Mouse (Mus musculus) CH12.LX (cell line): ENCODE measurements around the gene Hipk2. TPM values are rescaled to one million over a fixed set of nuclear protein-coding genes. Genes with fewer than 3 reads are reported as not detected.

Experiments
- DNase-seq: peaks from one replicate; pipeline ENCODE4 v3.0.0-alpha.2; 2013; ENCODE audit errors: extremely low read depth
- H3K27ac ChIP-seq: 2 replicates; pipeline ENCODE4 v1.5.1; 2012; ENCODE audit warnings: low read depth, mild to moderate bottlenecking, control low read depth, moderate library complexity; ENCODE audit not compliant: insufficient read depth
- H3K27me3 ChIP-seq: replicated peaks from 2 replicates; pipeline ENCODE3; 2012; ENCODE audit warnings: inconsistent platforms
- H3K36me3 ChIP-seq, 2 experiments: replicated peaks in 1 of 2; 2 replicates each; pipeline versions ENCODE3 to v1.6.1; 2012; ENCODE audit warnings: inconsistent platforms in 1 of 2, low read length in 1 of 2, mild to moderate bottlenecking in 1 of 2, mixed read lengths in 1 of 2, moderate library complexity in 1 of 2; ENCODE audit not compliant: control insufficient read depth in 1 of 2, insufficient read depth in 1 of 2
- H3K4me1 ChIP-seq, 2 experiments: 2 replicates each; pipeline ENCODE4 v1.6.1; 2012; ENCODE audit warnings: inconsistent platforms in 1 of 2, moderate library complexity in 1 of 2; ENCODE audit not compliant: insufficient read depth in 2 of 2, control insufficient read depth in 1 of 2
- H3K4me2 ChIP-seq: 2 replicates; pipeline ENCODE4 v1.6.1; 2012; ENCODE audit warnings: low read depth, mild to moderate bottlenecking, control low read depth; ENCODE audit not compliant: poor library complexity, insufficient read depth, severe bottlenecking
- H3K4me3 ChIP-seq, 3 experiments: fragments of 150-350 bp in 1 of 3; sonication (generic) in 1 of 3; replicated peaks in 1 of 3; 2 replicates each; pipeline versions ENCODE3 to v1.5.1; 2011 to 2012; ENCODE audit warnings: low read depth in 2 of 3, low read length in 2 of 3, mild to moderate bottlenecking in 2 of 3, moderate library complexity in 2 of 3, control low read depth in 1 of 3, improper control_type of control experiment in 1 of 3, inconsistent platforms in 1 of 3, mixed read lengths in 1 of 3; ENCODE audit not compliant: poor library complexity in 1 of 3
- H3K79me2 ChIP-seq: replicated peaks from 2 replicates; pipeline ENCODE4 v1.6.1; 2012; ENCODE audit warnings: mild to moderate bottlenecking, moderate library complexity; ENCODE audit not compliant: control insufficient read depth, poor library complexity, insufficient read depth, severe bottlenecking; ENCODE audit errors: extremely low read depth
- H3K9ac ChIP-seq: 2 replicates; pipeline ENCODE4 v1.6.1; 2012; ENCODE audit warnings: low read depth, mild to moderate bottlenecking, control low read depth, moderate library complexity; ENCODE audit not compliant: insufficient read depth
- H3K9me3 ChIP-seq: replicated peaks from 2 replicates; pipeline ENCODE3; 2012; ENCODE audit warnings: low read length, inconsistent platforms, mixed read lengths
- BHLHE40 ChIP-seq: IDR thresholded peaks from 2 replicates; pipeline ENCODE4 v1.6.1; 2011; ENCODE audit warnings: mild to moderate bottlenecking, low read depth, low read length, improper control_type of control experiment
- CHD1 ChIP-seq: IDR thresholded peaks from 2 replicates; pipeline ENCODE4 v1.6.1; 2012; ENCODE audit warnings: low read depth, low read length, improper control_type of control experiment, inconsistent platforms
- CHD2 ChIP-seq: IDR thresholded peaks from 2 replicates; pipeline ENCODE4 v1.6.1; 2011; ENCODE audit warnings: low read length, improper control_type of control experiment
- CTCF ChIP-seq, 2 experiments: IDR thresholded peaks in 1 of 2; conservative IDR thresholded peaks in 1 of 2; 2 replicates each; pipeline ENCODE4 v1.5.1; 2011 to 2012; ENCODE audit warnings: low read depth in 2 of 2, low read length in 2 of 2, improper control_type of control experiment in 1 of 2, inconsistent platforms in 1 of 2, mild to moderate bottlenecking in 1 of 2, moderate library complexity in 1 of 2
- E2F4 ChIP-seq: IDR thresholded peaks from 2 replicates; pipeline ENCODE4 v1.6.1; 2011; ENCODE audit warnings: low read depth, low read length, improper control_type of control experiment; ENCODE audit not compliant: insufficient replicate concordance
- ELF1 ChIP-seq: IDR thresholded peaks from 2 replicates; pipeline ENCODE4 v1.6.1; 2014; ENCODE audit warnings: low read depth, mild to moderate bottlenecking, inconsistent platforms, low read length, improper control_type of control experiment
- ETS1 ChIP-seq: conservative IDR thresholded peaks from 2 replicates; pipeline ENCODE4 v1.6.1; 2012; ENCODE audit warnings: low read depth, mild to moderate bottlenecking, inconsistent platforms, low read length, improper control_type of control experiment, moderate library complexity
- GABPA ChIP-seq: IDR thresholded peaks from 2 replicates; pipeline ENCODE4 v1.6.1; 2012; ENCODE audit warnings: low read depth, low read length, improper control_type of control experiment, inconsistent platforms; ENCODE audit not compliant: insufficient replicate concordance
- HCFC1 ChIP-seq: IDR thresholded peaks from 2 replicates; pipeline ENCODE4 v1.6.1; 2012; ENCODE audit warnings: low read depth, mild to moderate bottlenecking, inconsistent platforms, low read length, improper control_type of control experiment
- JUN ChIP-seq: IDR thresholded peaks from 2 replicates; pipeline ENCODE4 v1.6.1; 2011; ENCODE audit warnings: low read depth, mild to moderate bottlenecking, low read length, improper control_type of control experiment, moderate library complexity; ENCODE audit not compliant: insufficient read depth
- JUND ChIP-seq: conservative IDR thresholded peaks from 2 replicates; pipeline ENCODE4 v1.6.1; 2011; ENCODE audit warnings: low read depth, low read length, improper control_type of control experiment
- MAFK ChIP-seq: IDR thresholded peaks from 2 replicates; pipeline ENCODE4 v1.6.1; 2011; ENCODE audit warnings: low read length, improper control_type of control experiment; ENCODE audit not compliant: insufficient replicate concordance
- MAX ChIP-seq: IDR thresholded peaks from 2 replicates; pipeline ENCODE4 v1.6.1; 2011; ENCODE audit warnings: low read length, improper control_type of control experiment
- MAZ ChIP-seq: IDR thresholded peaks from 2 replicates; pipeline ENCODE4 v1.6.1; 2012; ENCODE audit warnings: low read depth, mild to moderate bottlenecking, inconsistent platforms, low read length, improper control_type of control experiment, moderate library complexity
- MXI1 ChIP-seq: IDR thresholded peaks from 2 replicates; pipeline ENCODE4 v1.6.1; 2011; ENCODE audit warnings: mild to moderate bottlenecking, low read depth, low read length, improper control_type of control experiment
- NRF1 ChIP-seq: IDR thresholded peaks from 2 replicates; pipeline ENCODE4 v1.6.1; 2014; ENCODE audit warnings: low read depth, mild to moderate bottlenecking, inconsistent platforms, low read length, improper control_type of control experiment, moderate library complexity
- PAX5 ChIP-seq: IDR thresholded peaks from 2 replicates; pipeline ENCODE4 v1.6.1; 2012; ENCODE audit warnings: low read length, inconsistent platforms, mixed read lengths
- POLR2AphosphoS2 ChIP-seq: IDR thresholded peaks from 2 replicates; pipeline ENCODE4 v1.6.1; 2011; ENCODE audit warnings: low read depth, low read length, improper control_type of control experiment
- RAD21 ChIP-seq: IDR thresholded peaks from 2 replicates; pipeline ENCODE4 v1.6.1; 2011; ENCODE audit warnings: low read depth, mild to moderate bottlenecking, low read length, improper control_type of control experiment, moderate library complexity
- SIN3A ChIP-seq: IDR thresholded peaks from 2 replicates; pipeline ENCODE4 v1.6.1; 2012; ENCODE audit warnings: low read length, improper control_type of control experiment, inconsistent platforms
- SMC3 ChIP-seq: IDR thresholded peaks from 2 replicates; pipeline ENCODE4 v1.6.1; 2011; ENCODE audit warnings: low read depth, low read length, improper control_type of control experiment
- TCF12 ChIP-seq: IDR thresholded peaks from 2 replicates; pipeline ENCODE4 v1.6.1; 2014; ENCODE audit warnings: low read depth, mild to moderate bottlenecking, inconsistent platforms, low read length, improper control_type of control experiment
- USF2 ChIP-seq: conservative IDR thresholded peaks from 2 replicates; pipeline ENCODE4 v1.6.1; 2011; ENCODE audit warnings: low read depth, low read length, improper control_type of control experiment
- ZC3H11A ChIP-seq: IDR thresholded peaks from 2 replicates; pipeline ENCODE4 v1.6.1; 2012; ENCODE audit warnings: low read depth, mild to moderate bottlenecking, inconsistent platforms, low read length, improper control_type of control experiment
- ZMIZ1 ChIP-seq: IDR thresholded peaks from 2 replicates; pipeline ENCODE4 v1.6.1; 2012; ENCODE audit warnings: low read depth, mild to moderate bottlenecking, inconsistent platforms, low read length, improper control_type of control experiment
- ZNF384 ChIP-seq: IDR thresholded peaks from 2 replicates; pipeline ENCODE4 v1.6.1; 2012; ENCODE audit warnings: low read depth, low read length, improper control_type of control experiment, inconsistent platforms
- dilution Hi-C: fragments of 300-500 bp; cut with MboI; formaldehyde crosslinking; loops from 2 replicates; pipeline ENCODE4 v1.14.3; 2020; ENCODE audit warnings: low sequenced_read_pairs; ENCODE audit not compliant: extremely low pct_unique_long_range_greater_than_20kb, extremely low pct_ligation_motif_present
- in situ Hi-C: fragments of 300-500 bp; cut with MboI; formaldehyde crosslinking; loops from 3 replicates; pipeline ENCODE4 v1.14.3; 2019; ENCODE audit warnings: low sequenced_read_pairs, low pct_ligation_motif_present, low pct_unique_long_range_greater_than_20kb, mixed read lengths
- polyA plus RNA-seq: library from polyadenylated mRNA; unstranded; fragments of >175 nt; gene quantifications from 2 replicates; pipeline ENCODE4 v1.2.1, GENCODE M21; 2012; ENCODE audit warnings: low read depth; ENCODE audit not compliant: insufficient read length
- total RNA-seq, 2 experiments: library from RNA; depleted of rRNA; stranded (reverse); fragments of 300-350 nt in 1 of 2; fragments of >200 nt in 1 of 2; gene quantifications; 2 replicates each; pipeline ENCODE4 v1.2.3; 2012 to 2014

The Hipk2 gene
- total and polyA plus RNA-seq, 3 experiments = 1.6 to 5.3 (median 2.6) TPM

- H3K27ac ChIP-seq = no peak overlapping the region
- in situ Hi-C loops = no loop called here
- dilution Hi-C loops = no loop called here
- no peak for DNase-seq
- no peak overlapping the region for H3K4me3 ChIP-seq
- no peaks in the 10 kb centered on the region; the same call in 1 of the 2 replicates for H3K79me2 ChIP-seq
- no peak overlapping the region for H3K9ac ChIP-seq
- H3K27me3 ChIP-seq = no peaks in the 10 kb centered on the region
- no peak overlapping the region for H3K4me2 ChIP-seq
- H3K4me1 ChIP-seq = peaks cover 3% of the 10 kb centered on the region in 2 experiments; a peak in 3 of 4 replicates
- no peaks in the 10 kb centered on the region for H3K36me3 ChIP-seq
- no peak for TF ChIP-seq SMC3
- no peak for TF ChIP-seq ETS1
- no peak for TF ChIP-seq TCF12
- TF ChIP-seq ZMIZ1 = no peak
- no peak for TF ChIP-seq E2F4
- no peak for TF ChIP-seq PAX5
- TF ChIP-seq HCFC1 = no peak
- no peak for TF ChIP-seq CTCF (conservative IDR thresholded peaks at IDR 0.05 in 1 of 2, IDR thresholded peaks at IDR 0.05 in 1 of 2; ENCODE audit: low read depth in 2 of 2, low read length in 2 of 2)
- TF ChIP-seq RAD21 = no peak
- TF ChIP-seq ZC3H11A = no peak
- TF ChIP-seq, all 38 proteins: peak for 0
- H3K9me3 ChIP-seq = no peaks in the 10 kb centered on the region
Observed at GRCm38 (mm10) chr6:38860301-38860700, 15.7 kb downstream of the Hipk2 start.

GRCm38 (mm10) chr6:38859819-38860218, 16.1 kb downstream of the Hipk2 start:
- no peak for DNase-seq
- H3K4me2 ChIP-seq = no peak overlapping the region
- in situ Hi-C loops = no loop called here
- no peak overlapping the region for H3K4me3 ChIP-seq
- H3K4me1 ChIP-seq = peaks cover 0 to 3% of the 10 kb centered on the region in 2 experiments; a peak in 2 of 4 replicates
- H3K27me3 ChIP-seq = no peaks in the 10 kb centered on the region
- H3K27ac ChIP-seq = no peak overlapping the region
- H3K36me3 ChIP-seq = no peaks in the 10 kb centered on the region
- H3K9ac ChIP-seq = no peak overlapping the region
- no peaks in the 10 kb centered on the region for H3K9me3 ChIP-seq
- TF ChIP-seq ETS1 (no peak), BHLHE40 (no peak), CHD1 (no peak), MAX (no peak), ELF1 (no peak), MAZ (no peak), ZNF384 (no peak), SIN3A (no peak), JUND (no peak), ZMIZ1 (no peak), MXI1 (no peak), USF2 (no peak), NRF1 (no peak), MAFK (no peak), JUN (no peak), GABPA (no peak), CHD2 (no peak), POLR2AphosphoS2 (no peak), TCF12 (no peak), RAD21 (no peak)
- TF ChIP-seq, all 38 proteins: peak for 0
- H3K79me2 ChIP-seq = no peaks in the 10 kb centered on the region; the same call in 1 of the 2 replicates
- dilution Hi-C loops = no loop called here
